Mouse (Mus musculus): ENCODE measurements around the gene Kif21b. TPM values are rescaled to one million over a fixed set of nuclear protein-coding genes. Genes with fewer than 3 reads are reported as not detected.
A peak's percentile ranks its signal among the peaks of the same experiment; 100 is the strongest.

Kif21b gene
- total and polyA plus RNA-seq, 2 experiments from 2014 or later: 26.8 to 144 TPM

GRCm38 (mm10) chr1:136102551-136102950, 28.6 kb upstream of the Kif21b start:
- no peak overlapping the region for H3K9ac ChIP-seq (replicated peaks; ENCODE audit: low read length)
- ATAC-seq (no peak), DNase-seq (ENCODE audit: low spot score) (no peak)
- no peak overlapping the region for H3K4me2 ChIP-seq (ENCODE audit: low read depth, low read length)
- H3K36me3 ChIP-seq (ENCODE audit: insufficient read depth, low read length): no peaks in the 10 kb centered on the region
- WGBS: 65% methylated on average over 3 of the region's 3 CpGs
- H3K4me1 ChIP-seq (ENCODE audit: insufficient read depth, low read length): peaks cover 34% of the 10 kb centered on the region
- H3K4me3 ChIP-seq (ENCODE audit: low read length): no peak overlapping the region
- no peaks in the 10 kb centered on the region for H3K27me3 ChIP-seq (ENCODE audit: insufficient read depth, low read length)
- H3K27ac ChIP-seq: peak overlapping the region; percentile 69
- no peak for TF ChIP-seq CTCF (IDR thresholded peaks at IDR 0.05; ENCODE audit: low read depth)
- no peaks in the 10 kb centered on the region for H3K9me3 ChIP-seq (ENCODE audit: low read length)

GRCm38 (mm10) chr1:136102981-136103380, 28.2 kb upstream of the Kif21b start:
- Histone ChIP-seq H3K4me1 (ENCODE audit: insufficient read depth, low read length) (peaks cover 34% of the 10 kb centered on the region), H3K4me3 (ENCODE audit: low read length) (no peak overlapping the region), H3K27me3 (ENCODE audit: insufficient read depth, low read length) (no peaks in the 10 kb centered on the region), H3K9me3 (ENCODE audit: low read length) (no peaks in the 10 kb centered on the region), H3K4me2 (ENCODE audit: low read depth, low read length) (no peak overlapping the region), H3K9ac (replicated peaks; ENCODE audit: low read length) (no peak overlapping the region), H3K36me3 (ENCODE audit: insufficient read depth, low read length) (no peaks in the 10 kb centered on the region), H3K27ac (peak overlapping the region; percentile 69)
- DNase-seq (ENCODE audit: low spot score) (peak; percentile 75), ATAC-seq (peak; percentile 84)
- TF ChIP-seq CTCF (IDR thresholded peaks at IDR 0.05; ENCODE audit: low read depth): no peak
- 35% methylated on average over 2 of the region's 2 CpGs for WGBS

GRCm38 (mm10) chr1:136103696-136104095, 27.5 kb upstream of the Kif21b start:
- TF ChIP-seq CTCF (IDR thresholded peaks at IDR 0.05; ENCODE audit: low read depth): no peak
- H3K9ac ChIP-seq (replicated peaks; ENCODE audit: low read length): no peak overlapping the region
- H3K9me3 ChIP-seq (ENCODE audit: low read length): no peaks in the 10 kb centered on the region
- no peak overlapping the region for H3K4me2 ChIP-seq (ENCODE audit: low read depth, low read length)
- ATAC-seq (peak; percentile 34), DNase-seq (ENCODE audit: low spot score) (peak; percentile 68)
- no peak overlapping the region for H3K4me3 ChIP-seq (ENCODE audit: low read length)
- H3K36me3 ChIP-seq (ENCODE audit: insufficient read depth, low read length): no peaks in the 10 kb centered on the region
- peak overlapping the region; percentile 69; the same call in 1 of the 2 replicates for H3K27ac ChIP-seq
- H3K27me3 ChIP-seq (ENCODE audit: insufficient read depth, low read length): no peaks in the 10 kb centered on the region
- 46% methylated on average over 7 of the region's 7 CpGs for WGBS
- peaks cover 34% of the 10 kb centered on the region for H3K4me1 ChIP-seq (ENCODE audit: insufficient read depth, low read length)

- DNase-seq (ENCODE audit: low spot score) (peak; percentile 73), ATAC-seq (peak; percentile 41)
These were observed 26.4 kb upstream of the Kif21b start for GRCm38 (mm10) chr1:136104741-136105140.

GRCm38 (mm10) chr1:136109464-136109863, 21.7 kb upstream of the Kif21b start:
- H3K36me3 ChIP-seq (ENCODE audit: insufficient read depth, low read length): no peaks in the 10 kb centered on the region
- 0 out of 2 replicates have a peak, but pooled peaks cover 13% of the 10 kb centered on the region for H3K4me1 ChIP-seq (ENCODE audit: insufficient read depth, low read length)
- no peaks in the 10 kb centered on the region for H3K27me3 ChIP-seq (ENCODE audit: insufficient read depth, low read length)
- DNase-seq (ENCODE audit: low spot score) (no peak), ATAC-seq (no peak)
- no peaks in the 10 kb centered on the region for H3K9me3 ChIP-seq (ENCODE audit: low read length)
- no peak overlapping the region for H3K27ac ChIP-seq
- WGBS: 77% methylated on average over 2 of the region's 2 CpGs
- no peak overlapping the region for H3K4me3 ChIP-seq (ENCODE audit: low read length)
- no peak overlapping the region for H3K4me2 ChIP-seq (ENCODE audit: low read depth, low read length)
- no peak overlapping the region for H3K9ac ChIP-seq (replicated peaks; ENCODE audit: low read length)
- TF ChIP-seq CTCF (IDR thresholded peaks at IDR 0.05; ENCODE audit: low read depth): no peak

More at GRCm38 (mm10) chr1:136104741-136105140, 26.4 kb upstream of the Kif21b start:
- Histone ChIP-seq H3K4me1 (ENCODE audit: insufficient read depth, low read length) (peaks cover 34% of the 10 kb centered on the region), H3K36me3 (ENCODE audit: insufficient read depth, low read length) (no peaks in the 10 kb centered on the region), H3K9me3 (ENCODE audit: low read length) (no peaks in the 10 kb centered on the region), H3K4me2 (ENCODE audit: low read depth, low read length) (no peak overlapping the region), H3K9ac (replicated peaks; ENCODE audit: low read length) (no peak overlapping the region), H3K27ac (peak overlapping the region; percentile 69; the same call in 1 of the 2 replicates), H3K27me3 (ENCODE audit: insufficient read depth, low read length) (no peaks in the 10 kb centered on the region), H3K4me3 (ENCODE audit: low read length) (no peak overlapping the region)
- no peak for TF ChIP-seq CTCF (IDR thresholded peaks at IDR 0.05; ENCODE audit: low read depth)
- 32% methylated on average over 4 of the region's 4 CpGs for WGBS

GRCm38 (mm10) chr1:136116183-136116582, 15.0 kb upstream of the Kif21b start:
- H3K27ac ChIP-seq: no peak overlapping the region
- ATAC-seq (no peak), DNase-seq (ENCODE audit: low spot score) (peak; percentile 64)
- peak; percentile 76 for TF ChIP-seq CTCF (IDR thresholded peaks at IDR 0.05; ENCODE audit: low read depth)
- WGBS: 36% methylated on average over 3 of the region's 3 CpGs
- H3K4me2 ChIP-seq (ENCODE audit: low read depth, low read length): no peak overlapping the region
- no peaks in the 10 kb centered on the region for H3K9me3 ChIP-seq (ENCODE audit: low read length)
- no peaks in the 10 kb centered on the region for H3K36me3 ChIP-seq (ENCODE audit: insufficient read depth, low read length)
- H3K4me3 ChIP-seq (ENCODE audit: low read length): no peak overlapping the region
- H3K9ac ChIP-seq (replicated peaks; ENCODE audit: low read length): no peak overlapping the region
- H3K27me3 ChIP-seq (ENCODE audit: insufficient read depth, low read length): no peaks in the 10 kb centered on the region
- H3K4me1 ChIP-seq (ENCODE audit: insufficient read depth, low read length): peaks cover 16% of the 10 kb centered on the region; the same call in 1 of the 2 replicates

GRCm38 (mm10) chr1:136117069-136117468, 14.1 kb upstream of the Kif21b start:
- ATAC-seq: no peak

More at GRCm38 (mm10) chr1:136117069-136117468, 14.1 kb upstream of the Kif21b start:
- no peak overlapping the region for H3K9ac ChIP-seq (replicated peaks; ENCODE audit: low read length)
- H3K4me1 ChIP-seq (ENCODE audit: insufficient read depth, low read length): peaks cover 16% of the 10 kb centered on the region; the same call in 1 of the 2 replicates
- no peak overlapping the region for H3K27ac ChIP-seq
- no peak overlapping the region for H3K4me2 ChIP-seq (ENCODE audit: low read depth, low read length)
- TF ChIP-seq CTCF (IDR thresholded peaks at IDR 0.05; ENCODE audit: low read depth): no peak
- no peaks in the 10 kb centered on the region for H3K9me3 ChIP-seq (ENCODE audit: low read length)
- H3K4me3 ChIP-seq (ENCODE audit: low read length): no peak overlapping the region
- no peak for DNase-seq (ENCODE audit: low spot score)
- H3K27me3 ChIP-seq (ENCODE audit: insufficient read depth, low read length): no peaks in the 10 kb centered on the region
- 87% methylated on average over 9 of the region's 9 CpGs for WGBS
- H3K36me3 ChIP-seq (ENCODE audit: insufficient read depth, low read length): no peaks in the 10 kb centered on the region

Data from hindbrain, postnatal 0 days (tissue).